Mouse (Mus musculus) gastrocnemius, postnatal 36 days (tissue): ENCODE measurements around the gene Lmntd1. TPM values are rescaled to one million over a fixed set of nuclear protein-coding genes. Genes with fewer than 3 reads are reported as not detected.

Experiments
- DNase-seq, 2 experiments: peaks; one replicate each; pipeline ENCODE4 v3.0.0; 2022
- intact Hi-C: fragments of 180-260 bp; cut with DNase I; formaldehyde crosslinking; loops from one replicate; pipeline ENCODE4 v1.15.1; 2025
- total RNA-seq, 2 experiments: library from RNA; stranded (reverse); gene quantifications; 2 replicates each; pipeline ENCODE4 v1.2.3; 2021

The Lmntd1 gene
- total RNA-seq, 2 experiments from 2014 or later: not detected

DNA sequence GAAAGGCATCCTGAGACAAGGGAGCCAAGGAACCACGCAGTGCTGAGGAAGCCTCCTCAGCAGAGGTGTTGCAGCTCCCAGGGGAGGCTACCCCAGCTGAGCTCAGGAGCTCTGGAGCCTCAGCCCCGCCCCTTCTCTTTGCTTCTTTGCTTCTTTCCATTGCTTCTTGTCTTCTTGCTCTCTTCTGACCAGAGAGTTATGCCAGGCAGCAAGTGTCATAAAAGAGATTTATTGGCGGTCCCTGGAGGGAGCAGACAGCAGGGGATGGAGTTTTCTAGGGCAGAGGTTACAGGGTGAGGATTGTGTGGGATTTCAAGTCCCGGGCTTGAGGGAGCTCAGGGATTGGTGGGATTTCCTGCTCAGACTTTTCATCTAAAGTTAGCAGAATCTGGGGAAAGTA, 213.0 kb downstream of the Lmntd1 start:
- DNase-seq: no peak
- intact Hi-C loops: no loop called here

GRCm38 (mm10) chr6:145397881-145398280, 216.2 kb downstream of the Lmntd1 start:
- intact Hi-C loops: no loop called here
- no peak for DNase-seq

DNA sequence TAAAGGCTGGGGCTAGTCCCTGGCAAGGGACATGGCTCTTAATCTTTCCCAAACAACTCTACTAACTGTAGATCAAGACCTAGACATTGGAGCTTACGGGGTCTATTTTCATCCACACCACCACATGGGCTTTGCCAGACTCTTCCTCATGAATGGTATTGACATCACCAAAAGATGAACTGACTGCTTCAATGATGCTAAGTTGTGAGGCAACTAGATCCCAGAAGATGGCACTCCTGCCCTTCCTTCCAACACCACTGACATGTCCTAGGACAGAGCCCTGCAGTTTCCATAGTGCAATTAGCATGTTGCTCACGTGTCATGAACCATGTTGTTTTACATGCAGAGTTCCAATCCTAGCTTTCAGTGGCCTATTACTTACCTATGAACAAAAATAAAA, 217.6 kb downstream of the Lmntd1 start:
- intact Hi-C loops: no loop called here

GRCm38 (mm10) chr6:145390421-145390820, 223.7 kb downstream of the Lmntd1 start:
- DNase-seq: no peak
- intact Hi-C loops: no loop called here

More for the DNA sequence above, 217.6 kb downstream of the Lmntd1 start:
- DNase-seq: no peak

DNA sequence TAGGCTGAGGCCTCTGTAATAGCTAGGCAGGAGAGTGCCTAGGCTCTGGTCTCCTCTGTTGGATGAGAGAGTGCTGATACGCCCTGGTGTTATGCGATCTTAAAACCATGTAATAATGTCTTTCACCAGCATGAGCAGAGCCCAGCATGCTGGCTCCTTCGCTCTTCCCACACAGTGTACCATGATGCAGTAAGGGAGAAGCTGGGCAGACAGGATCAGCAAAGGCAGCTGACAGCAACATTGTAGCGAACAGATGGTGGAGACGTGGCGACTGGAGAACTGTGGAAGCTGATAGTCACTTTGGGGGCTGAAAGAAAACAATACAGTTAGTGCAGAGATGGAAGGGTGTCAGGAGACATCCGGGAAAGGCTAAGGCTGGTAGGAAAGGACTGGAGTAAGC, 224.2 kb downstream of the Lmntd1 start:
- intact Hi-C loops: no loop called here

GRCm38 (mm10) chr6:145387378-145387777, 226.7 kb downstream of the Lmntd1 start:
- DNase-seq: no peak
- intact Hi-C loops: no loop called here

More for the DNA sequence above, 224.2 kb downstream of the Lmntd1 start:
- DNase-seq: no peak

DNA sequence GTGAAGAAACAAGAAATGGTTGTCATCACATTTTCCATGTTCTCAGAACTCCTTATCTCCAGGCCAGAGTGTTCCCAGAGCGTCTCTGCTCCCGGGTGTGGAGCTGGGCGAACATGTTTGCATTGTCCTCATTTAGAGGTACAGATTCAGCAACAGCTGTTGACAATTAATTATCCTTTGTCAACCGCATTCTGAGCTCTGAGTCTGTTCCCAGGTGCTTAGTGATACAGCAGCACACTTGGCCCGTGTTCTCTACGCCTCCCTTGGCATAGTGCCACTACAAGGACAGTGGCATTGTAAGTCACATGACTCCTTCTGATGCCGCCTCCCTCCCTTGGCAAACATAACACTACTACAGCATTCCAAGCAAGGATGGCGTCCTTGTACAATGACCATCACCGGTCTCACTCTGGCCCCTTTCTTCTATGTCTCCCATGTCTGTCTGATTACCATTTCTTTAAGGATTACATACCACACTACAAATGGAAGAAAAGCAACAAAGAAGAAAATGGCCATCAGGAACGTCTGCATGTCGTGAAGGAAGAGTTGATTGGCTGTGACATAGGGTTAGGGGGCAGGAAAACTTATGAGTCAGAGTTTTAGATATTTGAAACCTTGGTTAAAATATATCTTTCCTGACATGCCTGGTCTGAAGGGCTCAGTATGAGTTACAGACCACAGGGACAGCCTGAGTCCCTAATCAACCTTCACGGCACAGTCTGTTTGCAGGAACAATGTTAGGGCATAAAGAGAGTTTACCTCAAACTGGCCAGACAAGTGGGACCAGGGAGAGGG, 231.3 kb downstream of the Lmntd1 start:
- intact Hi-C loops: no loop called here
- DNase-seq: no peak

GRCm38 (mm10) chr6:145380961-145381360, 233.2 kb downstream of the Lmntd1 start:
- no peak for DNase-seq
- intact Hi-C loops: no loop called here

DNA sequence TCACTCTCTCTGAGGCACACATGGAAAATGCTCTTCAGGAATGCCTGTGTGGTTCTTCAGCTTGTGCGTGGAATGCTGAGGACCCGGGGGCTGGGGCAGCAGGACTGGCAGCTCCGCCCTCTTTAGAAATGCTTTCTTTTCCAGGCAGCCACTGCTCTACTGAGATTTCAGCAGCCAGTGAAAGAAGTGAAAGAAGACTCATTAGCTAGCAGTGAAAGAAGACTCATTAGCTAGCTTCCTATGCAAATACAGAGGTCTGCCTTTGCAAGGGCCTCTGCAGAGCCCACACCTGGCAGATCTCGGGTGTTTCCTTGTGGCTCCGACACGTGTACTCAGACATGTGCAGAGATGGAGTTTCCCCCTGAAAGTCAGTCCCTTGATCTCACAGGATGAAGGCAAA, 234.9 kb downstream of the Lmntd1 start:
- intact Hi-C loops: no loop called here
- no peak for DNase-seq

GRCm38 (mm10) chr6:145378689-145379088, 235.4 kb downstream of the Lmntd1 start:
- DNase-seq: no peak
- intact Hi-C loops: no loop called here

DNA sequence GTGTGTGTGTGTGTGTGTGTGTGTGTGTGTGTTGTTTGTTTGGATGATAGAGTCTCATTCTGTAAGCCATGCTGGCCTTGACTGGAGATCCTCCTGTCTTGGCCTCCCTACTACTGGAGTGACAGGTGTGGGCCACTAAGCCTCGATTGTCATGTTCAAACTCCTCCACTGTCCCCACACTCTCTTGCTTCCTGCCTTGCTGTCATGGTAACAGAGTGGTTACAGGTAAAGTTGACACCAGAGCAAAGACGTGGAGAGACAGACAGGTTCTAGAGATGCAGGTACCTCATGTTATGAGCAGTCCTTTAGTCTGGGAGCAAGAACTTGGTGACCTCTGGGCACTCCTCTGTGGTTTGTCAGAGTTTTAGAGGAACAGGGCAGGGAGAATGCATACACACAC, 239.7 kb downstream of the Lmntd1 start:
- intact Hi-C loops: no loop called here
- no peak for DNase-seq

DNA sequence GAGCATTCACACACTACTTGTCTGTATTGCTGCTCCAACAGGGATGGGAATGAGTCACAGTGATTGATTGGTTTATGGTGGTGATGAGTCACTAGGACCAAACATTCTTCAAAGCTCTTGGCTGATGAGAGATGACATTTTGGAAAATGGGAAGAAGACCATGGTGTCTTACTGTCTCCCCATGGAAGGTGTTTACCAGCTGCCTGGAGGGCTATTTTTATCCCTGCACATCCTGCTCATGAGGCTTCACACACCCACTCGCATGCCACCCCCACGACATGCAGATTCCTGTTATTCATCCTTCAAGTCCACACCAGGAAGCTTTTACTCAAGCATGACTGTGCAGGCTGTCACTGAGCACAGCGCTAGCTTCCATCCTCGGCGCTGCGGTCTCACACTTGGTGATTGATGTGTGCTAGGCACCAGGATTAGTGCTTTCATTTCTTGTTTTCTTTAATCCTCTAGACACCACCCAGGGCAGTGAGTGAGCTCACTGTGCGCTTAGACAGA, 240.4 kb downstream of the Lmntd1 start:
- intact Hi-C loops: no loop called here
- no peak for DNase-seq

DNA sequence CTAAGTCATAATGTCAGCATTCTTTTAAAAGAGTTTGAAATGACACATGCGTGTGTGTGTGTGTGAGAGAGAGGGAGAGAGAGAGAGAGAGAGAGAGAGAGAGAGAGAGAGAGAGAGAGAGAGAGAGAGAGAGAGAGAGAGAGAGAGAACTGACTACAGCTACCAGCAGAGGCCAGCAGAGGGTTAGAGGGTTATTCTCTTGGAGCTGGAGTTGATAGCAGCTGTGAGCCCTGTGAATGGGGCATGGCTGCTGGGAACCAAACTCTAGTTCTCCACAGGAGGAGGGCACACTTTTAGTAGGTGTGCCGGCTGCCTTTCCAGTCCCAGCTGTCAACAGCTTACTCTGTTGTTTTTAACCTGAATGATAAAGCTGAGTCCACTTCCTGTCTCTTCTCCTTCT, 242.1 kb downstream of the Lmntd1 start:
- intact Hi-C loops: no loop called here
- DNase-seq: no peak

DNA sequence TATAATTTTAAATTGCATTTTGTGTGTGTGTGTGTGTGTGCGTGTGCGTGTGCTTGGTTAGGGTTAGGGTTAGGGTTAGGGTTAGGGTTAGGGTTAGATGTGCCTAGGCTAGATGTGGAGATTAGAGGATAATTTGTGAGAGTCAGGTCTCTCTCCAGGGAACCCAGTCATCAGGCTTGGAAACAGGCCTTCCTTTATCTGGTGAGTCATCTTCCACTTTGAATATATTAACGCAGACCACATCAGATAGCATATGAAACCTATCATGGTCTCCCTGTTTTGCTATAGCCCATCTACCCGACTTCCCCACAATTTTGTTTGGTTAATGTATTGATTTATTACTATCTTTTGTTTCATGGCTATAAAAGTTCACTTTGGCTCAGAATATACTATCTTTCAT, 242.5 kb downstream of the Lmntd1 start:
- intact Hi-C loops: no loop called here
- no peak for DNase-seq

DNA sequence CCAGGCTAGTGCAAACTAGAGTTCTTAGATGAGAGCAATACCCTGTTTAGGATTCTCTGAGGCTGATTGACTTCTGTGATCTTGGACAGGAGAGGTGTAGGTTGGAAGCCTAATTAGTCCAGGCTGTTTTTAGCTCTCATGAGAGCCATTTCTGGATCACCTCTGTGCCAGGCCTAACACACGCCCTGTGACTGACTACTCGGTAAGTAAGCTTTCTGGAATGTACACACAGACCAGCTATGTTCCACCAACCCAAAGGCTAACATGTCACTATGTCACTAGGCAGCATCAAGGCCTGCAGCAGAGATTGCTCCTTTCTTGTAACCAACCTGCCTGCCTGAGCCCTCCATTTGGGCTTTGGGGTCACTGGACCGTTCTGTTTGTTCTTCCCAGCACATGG, 243.8 kb downstream of the Lmntd1 start:
- intact Hi-C loops: no loop called here
- DNase-seq: no peak

DNA sequence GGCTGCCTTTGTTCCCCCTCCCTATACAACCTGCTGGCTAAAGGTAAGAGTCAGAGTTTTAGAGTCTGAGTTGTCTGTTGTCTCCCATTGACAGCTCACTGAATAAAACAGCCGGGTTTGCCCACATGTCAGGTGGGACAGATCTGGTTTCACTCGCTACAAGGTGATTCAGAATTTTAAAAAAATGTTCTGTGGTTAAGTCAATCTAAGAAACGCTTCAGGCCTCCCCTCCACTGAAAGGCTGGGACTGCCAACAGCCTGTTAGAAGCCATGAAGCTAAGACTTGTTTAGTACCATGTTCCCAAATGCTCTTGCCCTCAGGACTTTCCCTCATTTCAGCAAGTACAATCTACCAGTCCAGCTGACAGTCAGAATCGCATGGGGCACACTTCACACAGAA, 244.8 kb downstream of the Lmntd1 start:
- intact Hi-C loops: loop anchor here (10.0 kb wide), 2 partner anchors 426 to 906 kb away; no protein-coding TSS in a partner anchor
- no peak for DNase-seq

DNA sequence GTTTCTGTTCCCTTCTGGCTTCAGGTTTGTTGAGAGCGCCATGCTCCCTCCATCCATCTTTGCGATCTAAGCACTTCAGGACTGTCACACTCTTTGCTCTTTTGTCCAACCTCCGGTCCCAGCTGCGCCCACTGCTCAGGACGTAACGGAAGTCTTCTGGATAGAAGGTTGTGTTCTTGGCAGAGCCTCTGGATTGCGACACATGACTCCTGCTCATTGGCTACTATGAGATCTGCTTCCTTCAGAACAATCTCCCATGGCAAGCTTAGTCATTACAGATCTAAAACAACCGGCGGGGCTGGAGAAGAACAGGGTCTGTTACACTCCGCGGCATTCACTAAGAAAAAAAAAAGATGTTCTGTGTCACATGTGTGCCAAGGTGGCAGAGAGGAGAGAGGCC, 247.6 kb downstream of the Lmntd1 start:
- intact Hi-C loops: loop anchor here (10.0 kb wide), 2 partner anchors 428 to 908 kb away; no protein-coding TSS in a partner anchor
- no peak for DNase-seq

- intact Hi-C loops: loop anchor here (10.0 kb wide), 2 partner anchors 431 to 911 kb away; no protein-coding TSS in a partner anchor
- no peak for DNase-seq
Observed at GRCm38 (mm10) chr6:145363698-145364097, 250.4 kb downstream of the Lmntd1 start.

DNA sequence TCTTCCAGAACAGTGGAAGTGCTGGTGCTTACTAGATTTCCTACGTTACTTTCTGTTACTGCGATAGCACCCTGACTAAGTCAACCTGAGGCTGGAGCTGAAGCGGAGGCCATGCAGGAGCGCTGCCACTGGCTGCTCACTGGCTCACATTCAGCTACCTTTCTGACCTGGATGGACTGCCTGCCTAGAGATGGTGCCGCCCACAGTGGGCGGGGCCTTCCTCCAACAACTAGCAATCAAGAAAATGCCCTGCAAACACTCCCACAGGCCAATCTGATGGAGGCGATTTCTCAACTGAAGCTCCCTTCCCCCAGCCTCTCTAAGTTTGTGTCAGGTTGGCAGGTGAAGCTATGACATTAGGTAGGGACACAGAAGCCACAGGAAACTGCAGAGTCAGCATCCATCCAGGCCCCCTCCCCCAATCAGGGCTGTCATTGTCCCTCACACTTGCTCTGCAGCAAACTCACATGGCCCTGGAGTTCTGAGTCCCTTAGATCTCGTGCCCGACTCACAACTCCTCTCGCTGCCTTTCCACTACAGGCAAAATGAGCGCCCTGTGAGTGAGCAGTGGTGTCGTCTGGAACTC, 252.9 kb downstream of the Lmntd1 start:
- intact Hi-C loops: loop anchor here (10.0 kb wide), 2 partner anchors 434 to 914 kb away; no protein-coding TSS in a partner anchor
- no peak for DNase-seq

DNA sequence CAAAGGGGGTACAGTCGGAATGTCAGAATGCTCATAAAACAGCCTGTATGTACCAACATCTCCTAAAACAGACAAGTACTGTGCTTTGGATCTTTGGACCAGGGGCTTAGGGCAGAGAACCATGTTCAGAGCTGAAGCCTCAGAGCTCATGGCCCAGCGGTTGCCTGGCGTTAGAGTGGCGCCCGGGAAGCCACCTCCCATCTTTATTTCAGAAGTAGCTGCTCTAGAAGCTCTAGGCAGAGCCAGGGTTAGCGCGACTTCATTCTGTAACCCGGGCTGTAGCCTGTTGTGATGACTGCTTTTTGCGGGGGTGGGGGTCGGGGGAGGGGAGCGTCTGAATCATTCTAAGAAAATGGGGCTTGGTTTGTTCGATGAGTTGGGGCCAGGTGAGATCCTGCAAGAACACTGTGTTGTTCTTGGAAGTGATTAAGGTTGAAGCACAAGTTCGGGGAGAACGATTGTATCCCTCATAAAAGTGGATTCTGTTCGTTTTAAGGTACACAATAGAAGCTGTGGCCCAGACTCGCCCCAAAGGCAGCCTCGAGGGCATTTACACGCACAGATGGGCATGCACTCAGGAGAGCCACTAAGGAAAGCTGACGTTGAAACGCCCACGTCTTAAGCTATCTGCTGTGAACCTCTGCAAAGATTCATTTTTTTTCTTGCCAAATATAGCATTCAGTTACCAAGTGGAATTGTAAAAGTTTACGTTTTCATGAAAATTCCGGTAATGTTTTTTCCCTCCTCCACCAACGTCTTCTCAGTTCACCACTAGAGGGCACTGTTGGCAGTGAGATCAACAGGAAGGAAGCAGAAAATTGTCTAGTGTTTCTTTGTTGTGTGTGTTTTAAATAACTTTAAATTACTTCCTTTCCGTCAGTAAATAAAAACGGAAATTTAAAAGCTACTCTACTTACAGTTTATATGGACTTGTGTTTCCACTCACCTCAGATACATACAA, 254.4 kb downstream of the Lmntd1 start:
- peak in 1 of 2 experiments; percentile 23 for DNase-seq
- intact Hi-C loops: loop anchor here (10.0 kb wide), 2 partner anchors 435 to 915 kb away; no protein-coding TSS in a partner anchor
